Mouse (Mus musculus): ENCODE results near the gene Ip6k3. TPM values are rescaled to one million over a fixed set of nuclear protein-coding genes. Genes with fewer than 3 reads are reported as not detected.

Gene Ip6k3
- polyA plus RNA-seq, 1 experiment from 2014 or later, result 0.18 TPM

GRCm38 (mm10) chr17:27118676-27119539 lies 48.7 kb downstream of the Ip6k3 start:
- 88% methylated on average over 25 of the region's 25 CpGs for WGBS
- H3K4me1 ChIP-seq (replicated peaks), result peaks cover 25% of the 10 kb centered on the region

GRCm38 (mm10) chr17:27110072-27110471 lies 57.5 kb downstream of the Ip6k3 start:
- no peak overlapping the region for H3K27ac ChIP-seq (replicated peaks)
- H3K4me3 ChIP-seq, result no peak overlapping the region
- H3K36me3 ChIP-seq, result no peaks in the 10 kb centered on the region
- H3K27me3 ChIP-seq, result no peaks in the 10 kb centered on the region
- H3K9me3 ChIP-seq, result no peaks in the 10 kb centered on the region
- WGBS, result 91% methylated on average over 7 of the region's 7 CpGs
- H3K4me1 ChIP-seq (replicated peaks), result no peaks in the 10 kb centered on the region
- no peak for ATAC-seq (ENCODE audit: low read depth)
- no peak overlapping the region for H3K4me2 ChIP-seq
- H3K9ac ChIP-seq, result no peak overlapping the region

More at GRCm38 (mm10) chr17:27118676-27119539, 48.7 kb downstream of the Ip6k3 start:
- peaks cover 30% of the 10 kb centered on the region for H3K36me3 ChIP-seq
- no peak for ATAC-seq (ENCODE audit: low read depth)
- no peaks in the 10 kb centered on the region for H3K9me3 ChIP-seq
- no peak overlapping the region for H3K27ac ChIP-seq (replicated peaks)
- H3K9ac ChIP-seq, result no peak overlapping the region
- H3K4me2 ChIP-seq, result no peak overlapping the region
- H3K4me3 ChIP-seq, result no peak overlapping the region
- H3K27me3 ChIP-seq, result 0 out of 2 replicates have a peak, but pooled peaks cover 7% of the 10 kb centered on the region

- Histone ChIP-seq H3K4me2 (no peak overlapping the region), H3K27me3 (no peaks in the 10 kb centered on the region), H3K9me3 (no peaks in the 10 kb centered on the region), H3K27ac (replicated peaks) (no peak overlapping the region), H3K4me1 (replicated peaks) (no peaks in the 10 kb centered on the region), H3K4me3 (no peak overlapping the region), H3K9ac (no peak overlapping the region), H3K36me3 (no peaks in the 10 kb centered on the region)
- ATAC-seq (ENCODE audit: low read depth), result no peak
- WGBS, result 67% methylated on average over 6 of the region's 6 CpGs
Observed at GRCm38 (mm10) chr17:27107936-27108335, 59.7 kb downstream of the Ip6k3 start.

- no peaks in the 10 kb centered on the region for H3K27me3 ChIP-seq
- H3K4me1 ChIP-seq (replicated peaks), result peaks cover 8% of the 10 kb centered on the region
- no peak overlapping the region for H3K27ac ChIP-seq (replicated peaks)
- no peaks in the 10 kb centered on the region for H3K9me3 ChIP-seq
- no peak overlapping the region for H3K4me3 ChIP-seq
- no peak overlapping the region for H3K4me2 ChIP-seq
- WGBS, result 82% methylated on average over 9 of the region's 9 CpGs
- no peak overlapping the region for H3K9ac ChIP-seq
- no peaks in the 10 kb centered on the region for H3K36me3 ChIP-seq
- ATAC-seq (ENCODE audit: low read depth), result no peak
Observed at GRCm38 (mm10) chr17:27106745-27107144, 60.9 kb downstream of the Ip6k3 start.

- H3K4me2 ChIP-seq, result no peak overlapping the region
- 69% methylated on average over 10 of the region's 18 CpGs for WGBS
- H3K27ac ChIP-seq (replicated peaks), result no peak overlapping the region
- no peak overlapping the region for H3K4me3 ChIP-seq
- no peak for ATAC-seq (ENCODE audit: low read depth)
- no peaks in the 10 kb centered on the region for H3K36me3 ChIP-seq
- H3K9ac ChIP-seq, result no peak overlapping the region
- H3K27me3 ChIP-seq, result no peaks in the 10 kb centered on the region
- peaks cover 8% of the 10 kb centered on the region for H3K4me1 ChIP-seq (replicated peaks)
- no peaks in the 10 kb centered on the region for H3K9me3 ChIP-seq
Observed at GRCm38 (mm10) chr17:27105698-27106470, 61.7 kb downstream of the Ip6k3 start.

GRCm38 (mm10) chr17:27101675-27102074 lies 65.9 kb downstream of the Ip6k3 start:
- H3K27ac ChIP-seq (replicated peaks), result no peak overlapping the region
- no peak overlapping the region for H3K4me3 ChIP-seq
- H3K27me3 ChIP-seq, result no peaks in the 10 kb centered on the region
- H3K4me1 ChIP-seq (replicated peaks), result peaks cover 8% of the 10 kb centered on the region
- H3K9ac ChIP-seq, result 0 out of 2 replicates have a peak overlapping the region, but pooled peaks have one; percentile 12
- 74% methylated on average over 5 of the region's 5 CpGs for WGBS
- H3K36me3 ChIP-seq, result no peaks in the 10 kb centered on the region
- no peaks in the 10 kb centered on the region for H3K9me3 ChIP-seq
- no peak overlapping the region for H3K4me2 ChIP-seq
- ATAC-seq (ENCODE audit: low read depth), result no peak

GRCm38 (mm10) chr17:27095690-27096089 lies 71.9 kb downstream of the Ip6k3 start:
- Histone ChIP-seq H3K27me3 (no peaks in the 10 kb centered on the region), H3K9me3 (no peaks in the 10 kb centered on the region), H3K27ac (replicated peaks) (no peak overlapping the region), H3K4me1 (replicated peaks) (no peaks in the 10 kb centered on the region), H3K36me3 (no peaks in the 10 kb centered on the region), H3K9ac (no peak overlapping the region), H3K4me3 (no peak overlapping the region), H3K4me2 (no peak overlapping the region)
- WGBS, result 30% methylated on average over 13 of the region's 13 CpGs
- 0 out of 2 replicates have a peak, but pooled peaks have one; percentile 33 for ATAC-seq (ENCODE audit: low read depth)

Other genes starting within 250 kb of the Ip6k3 start
- gene Phf1, start 234.7 kb downstream of the Ip6k3 start, polyA plus RNA-seq (2015; fragmentation: Nextera tagmentation; extraction: Ambion mirVana), result 17.3 and 19.1 TPM in 2 replicates
- gene Cuta, start 228.2 kb downstream of the Ip6k3 start, polyA plus RNA-seq (2015; fragmentation: Nextera tagmentation; extraction: Ambion mirVana), result 141 and 147 TPM in 2 replicates
- gene Syngap1, start 226.5 kb downstream of the Ip6k3 start, polyA plus RNA-seq (2015; fragmentation: Nextera tagmentation; extraction: Ambion mirVana), result 4.1 and 4.9 TPM in 2 replicates
- 17.8 and 19.8 TPM in 2 replicates for gene Zbtb9, start 194.6 kb downstream of the Ip6k3 start, polyA plus RNA-seq (2015; fragmentation: Nextera tagmentation; extraction: Ambion mirVana)
- gene Bak1, start 138.8 kb downstream of the Ip6k3 start, polyA plus RNA-seq (2015; fragmentation: Nextera tagmentation; extraction: Ambion mirVana), result 2.8 and 3.3 TPM in 2 replicates
- 1.4 and 1.5 TPM in 2 replicates for gene Itpr3, start 110.5 kb downstream of the Ip6k3 start, polyA plus RNA-seq (2015; fragmentation: Nextera tagmentation; extraction: Ambion mirVana)
- 292 and 313 TPM in 2 replicates for gene Uqcc2, start 33.9 kb downstream of the Ip6k3 start, polyA plus RNA-seq (2015; fragmentation: Nextera tagmentation; extraction: Ambion mirVana)
- 16.2 and 18.6 TPM in 2 replicates for gene Lemd2, start 36.7 kb upstream of the Ip6k3 start, polyA plus RNA-seq (2015; fragmentation: Nextera tagmentation; extraction: Ambion mirVana)